Mouse (Mus musculus): Measurements from ENCODE around the gene Tanc2. TPM values are rescaled to one million over a fixed set of nuclear protein-coding genes. Genes with fewer than 3 reads are reported as not detected.
A peak's percentile ranks its signal among the peaks of the same experiment; 100 is the strongest.

Tanc2 gene
- total RNA-seq, 4 experiments from 2014 or later: 135 to 166 (median 155) TPM

GRCm38 (mm10) chr11:105922769-105923663, 333.2 kb downstream of the Tanc2 start:
- DNase-seq (ENCODE audit: low spot score in 2 of 2): no peak

- DNase-seq (ENCODE audit: low spot score in 2 of 2): peak in 1 of 2 experiments; percentile 84
These were observed 337.6 kb downstream of the Tanc2 start for GRCm38 (mm10) chr11:105927065-105928030.

- DNase-seq (ENCODE audit: low spot score in 2 of 2): no peak
These were observed 338.4 kb downstream of the Tanc2 start for GRCm38 (mm10) chr11:105928171-105928570.

GRCm38 (mm10) chr11:105931380-105931779, 341.6 kb downstream of the Tanc2 start:
- no peak for DNase-seq (ENCODE audit: low spot score in 2 of 2)

GRCm38 (mm10) chr11:105933746-105934145, 344.0 kb downstream of the Tanc2 start:
- DNase-seq (ENCODE audit: low spot score in 2 of 2): no peak

- DNase-seq (ENCODE audit: low spot score in 2 of 2): no peak
These were observed 344.5 kb downstream of the Tanc2 start for GRCm38 (mm10) chr11:105934303-105934711.

GRCm38 (mm10) chr11:105934816-105935215, 345.0 kb downstream of the Tanc2 start:
- DNase-seq (ENCODE audit: low spot score in 2 of 2): no peak

- DNase-seq (ENCODE audit: low spot score in 2 of 2): no peak
These were observed 345.7 kb downstream of the Tanc2 start for GRCm38 (mm10) chr11:105935496-105935895.

- DNase-seq (ENCODE audit: low spot score in 2 of 2): peak in 1 of 2 experiments; percentile 51
These were observed 346.4 kb downstream of the Tanc2 start for GRCm38 (mm10) chr11:105936200-105936599.

- no peak for DNase-seq (ENCODE audit: low spot score in 2 of 2)
These were observed 347.2 kb downstream of the Tanc2 start for GRCm38 (mm10) chr11:105936974-105937373.

GRCm38 (mm10) chr11:105938771-105939170, 349.0 kb downstream of the Tanc2 start:
- no peak for DNase-seq (ENCODE audit: low spot score in 2 of 2)

- DNase-seq (ENCODE audit: low spot score in 2 of 2): no peak
These were observed 352.2 kb downstream of the Tanc2 start for GRCm38 (mm10) chr11:105941973-105942372.

GRCm38 (mm10) chr11:105943133-105944102, 353.6 kb downstream of the Tanc2 start:
- no peak for DNase-seq (ENCODE audit: low spot score in 2 of 2)

GRCm38 (mm10) chr11:105944126-105944621, 354.4 kb downstream of the Tanc2 start:
- DNase-seq (ENCODE audit: low spot score in 2 of 2): peak in 1 of 2 experiments; percentile 54

- no peak for DNase-seq (ENCODE audit: low spot score in 2 of 2)
These were observed 355.2 kb downstream of the Tanc2 start for GRCm38 (mm10) chr11:105944770-105945672.

GRCm38 (mm10) chr11:105946694-105947154, 356.9 kb downstream of the Tanc2 start:
- DNase-seq (ENCODE audit: low spot score in 2 of 2): no peak

- DNase-seq (ENCODE audit: low spot score in 2 of 2): no peak
These were observed 358.5 kb downstream of the Tanc2 start for GRCm38 (mm10) chr11:105948255-105948654.

GRCm38 (mm10) chr11:105950519-105950918, 360.7 kb downstream of the Tanc2 start:
- no peak for DNase-seq (ENCODE audit: low spot score in 2 of 2)

GRCm38 (mm10) chr11:105951601-105952044, 361.8 kb downstream of the Tanc2 start:
- DNase-seq (ENCODE audit: low spot score in 2 of 2): no peak
